Mouse (Mus musculus): ENCODE results near the gene Scgb2b27. TPM values are rescaled to one million over a fixed set of nuclear protein-coding genes. Genes with fewer than 3 reads are reported as not detected.

The Scgb2b27 gene
- polyA plus RNA-seq, 1 experiment from 2014 or later: not detected

Other genes starting within 250 kb of the Scgb2b27 start
- gene Scgb2b26, start 68.9 kb downstream of the Scgb2b27 start, polyA plus RNA-seq (2014; fragmentation: Nextera tagmentation; extraction: Ambion mirVana): not detected in 2 replicates
- not detected in 2 replicates for gene Scgb1b27, start 7.5 kb upstream of the Scgb2b27 start, polyA plus RNA-seq (2014; fragmentation: Nextera tagmentation; extraction: Ambion mirVana)
- gene Scgb1b30, start 81.5 kb upstream of the Scgb2b27 start, polyA plus RNA-seq (2014; fragmentation: Nextera tagmentation; extraction: Ambion mirVana): not detected in 2 replicates
- 4.0 TPM in 2 replicates for gene Wtip, start 119.3 kb upstream of the Scgb2b27 start, polyA plus RNA-seq (2014; fragmentation: Nextera tagmentation; extraction: Ambion mirVana)
- 256 and 268 TPM in 2 replicates for gene Uba2, start 155.7 kb upstream of the Scgb2b27 start, polyA plus RNA-seq (2014; fragmentation: Nextera tagmentation; extraction: Ambion mirVana)
- 63.8 and 79.6 TPM in 2 replicates for gene Pdcd2l, start 182.7 kb upstream of the Scgb2b27 start, polyA plus RNA-seq (2014; fragmentation: Nextera tagmentation; extraction: Ambion mirVana)
- 267 and 282 TPM in 2 replicates for gene Gpi1, start 216.4 kb upstream of the Scgb2b27 start, polyA plus RNA-seq (2014; fragmentation: Nextera tagmentation; extraction: Ambion mirVana)
- 1.1 TPM in 1 of 2 replicates, not detected in the other for gene Gm6096, start 237.1 kb upstream of the Scgb2b27 start, polyA plus RNA-seq (2014; fragmentation: Nextera tagmentation; extraction: Ambion mirVana)

Data from hindbrain, embryonic 11.5 days (tissue).